Mouse (Mus musculus) midbrain, embryonic 12.5 days (tissue): ENCODE measurements at regions not wholly inside any gene's neighbourhood (a gene's known extent, or its start where the extent isn't known, plus 50 kb on each side); places are given as distances from the start of the nearest gene placed in this dataset.

ENCODE experiments used
- ATAC-seq: fragments of 200-750 bp; cut with Nextera tagmentation; 2 replicates; pipeline ENCODE4 v1.8.0; 2017; ENCODE audit warnings: low read depth, moderate TSS enrichment, moderate library complexity; ENCODE audit not compliant: low FRiP score
- H3K27ac ChIP-seq: fragments of 300-500 bp; sonication (generic); replicated peaks from 2 replicates; pipeline ENCODE4 v1.5.1; 2016; ENCODE audit warnings: mild to moderate bottlenecking
- H3K27me3 ChIP-seq: fragments of 300-500 bp; sonication (generic); 2 replicates; pipeline ENCODE4 v1.6.1; 2016; ENCODE audit warnings: mild to moderate bottlenecking
- H3K36me3 ChIP-seq: fragments of 300-500 bp; sonication (generic); 2 replicates; pipeline ENCODE4 v1.6.1; 2016
- H3K4me1 ChIP-seq: fragments of 300-500 bp; sonication (generic); 2 replicates; pipeline ENCODE4 v1.6.1; 2016
- H3K4me2 ChIP-seq: fragments of 300-500 bp; sonication (generic); replicated peaks from 2 replicates; pipeline ENCODE4 v1.6.1; 2016; ENCODE audit warnings: mild to moderate bottlenecking, moderate library complexity
- H3K4me3 ChIP-seq: fragments of 300-500 bp; sonication (generic); 2 replicates; pipeline ENCODE4 v1.5.1; 2016; ENCODE audit warnings: mild to moderate bottlenecking
- H3K9ac ChIP-seq: fragments of 300-500 bp; sonication (generic); replicated peaks from 2 replicates; pipeline ENCODE4 v1.6.1; 2016; ENCODE audit warnings: mild to moderate bottlenecking, moderate library complexity
- H3K9me3 ChIP-seq: fragments of 300-500 bp; sonication (generic); 2 replicates; pipeline ENCODE4 v1.6.1; 2016; ENCODE audit warnings: mild to moderate bottlenecking
- WGBS: fragments of 180-500 bp; shearing (Covaris S2); methylation state at CpG from one replicate; pipeline ENCODE4 v1.1.7; 2016; 5-methylcytosine and 5-hydroxymethylcytosine counted together

DNA sequence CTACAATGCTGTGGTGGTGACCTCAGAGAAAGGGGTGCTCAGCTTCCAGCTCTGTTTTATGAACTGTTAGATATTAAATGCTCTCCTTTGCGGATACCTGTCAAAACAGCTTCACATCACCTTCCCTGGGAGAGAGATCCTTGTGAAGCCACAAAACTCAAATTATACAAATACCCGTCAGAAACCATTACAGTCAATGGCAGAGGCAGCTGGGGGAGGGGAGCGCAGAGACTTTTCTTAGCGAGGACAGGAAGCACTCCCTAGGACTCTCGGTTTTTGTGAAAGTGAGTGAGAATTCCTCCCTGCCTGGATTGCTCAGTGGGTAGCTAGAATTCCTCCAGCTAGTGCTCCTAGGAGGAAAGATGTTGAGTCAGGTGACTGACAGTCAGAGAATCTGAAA lies 161.0 kb downstream of the Bmp7 start:
- Histone ChIP-seq H3K27me3 (peaks cover 60% of the 10 kb centered on the region), H3K4me3 (no peak overlapping the region), H3K36me3 (no peaks in the 10 kb centered on the region), H3K27ac (no peak overlapping the region), H3K9me3 (peaks cover 10% of the 10 kb centered on the region), H3K4me1 (peaks cover 8% of the 10 kb centered on the region; the same call in 1 of the 2 replicates), H3K4me2 (no peak overlapping the region), H3K9ac (no peak overlapping the region)
- no peak for ATAC-seq
- 20% methylated on average over 5 of the region's 5 CpGs for WGBS

DNA sequence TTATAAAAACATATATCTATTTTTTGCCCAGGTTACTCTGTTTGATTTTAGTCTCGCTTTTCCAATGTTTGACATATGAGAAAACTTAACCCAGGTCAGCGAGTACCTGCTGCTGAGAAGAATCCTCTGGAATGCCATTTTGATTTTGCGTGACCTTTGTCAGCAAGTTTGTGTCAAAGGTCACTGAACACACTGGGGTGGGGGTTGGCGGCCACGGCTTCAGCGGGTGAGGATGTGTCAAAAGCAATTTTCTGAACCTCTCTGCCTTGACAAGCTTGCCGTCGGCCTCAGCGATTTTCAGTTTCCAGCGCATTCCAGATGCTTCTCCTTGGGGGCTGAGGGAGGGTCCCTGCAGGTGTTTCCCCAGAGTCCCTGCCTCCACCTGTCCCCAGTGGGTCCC lies 157.4 kb downstream of the Bmp7 start:
- peaks cover 67% of the 10 kb centered on the region for H3K27me3 ChIP-seq
- 47% methylated on average over 10 of the region's 10 CpGs for WGBS
- H3K4me3 ChIP-seq: no peak overlapping the region
- H3K27ac ChIP-seq: no peak overlapping the region
- H3K4me1 ChIP-seq: peaks cover 8% of the 10 kb centered on the region; the same call in 1 of the 2 replicates
- ATAC-seq: no peak
- H3K9ac ChIP-seq: no peak overlapping the region
- no peaks in the 10 kb centered on the region for H3K36me3 ChIP-seq
- peaks cover 10% of the 10 kb centered on the region for H3K9me3 ChIP-seq
- H3K4me2 ChIP-seq: no peak overlapping the region

DNA sequence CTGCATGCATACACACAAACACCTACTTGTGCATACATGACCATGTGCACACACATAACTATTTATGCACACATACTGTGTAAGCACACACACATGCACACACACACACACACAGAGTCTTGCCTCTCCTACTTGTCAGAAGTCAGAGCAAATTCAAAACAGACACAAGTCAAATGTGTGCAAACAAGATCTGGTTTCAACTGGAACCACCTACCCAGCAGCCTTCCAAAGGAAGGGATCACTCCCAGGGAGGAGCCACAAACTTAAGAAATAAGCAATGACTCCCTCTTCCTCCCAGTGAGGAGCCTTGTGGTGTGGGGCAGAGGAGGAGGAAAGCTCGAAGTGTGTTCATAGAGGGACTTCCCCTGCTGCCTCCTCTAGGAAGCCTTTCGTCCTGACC lies 153.8 kb downstream of the Bmp7 start:
- Histone ChIP-seq H3K9ac (no peak overlapping the region), H3K4me2 (no peak overlapping the region), H3K4me1 (peaks cover 12% of the 10 kb centered on the region), H3K4me3 (no peak overlapping the region), H3K27ac (no peak overlapping the region), H3K27me3 (peaks cover 68% of the 10 kb centered on the region), H3K9me3 (peaks cover 7% of the 10 kb centered on the region), H3K36me3 (no peaks in the 10 kb centered on the region)
- no peak for ATAC-seq
- WGBS: 60% methylated on average over 2 of the region's 2 CpGs

DNA sequence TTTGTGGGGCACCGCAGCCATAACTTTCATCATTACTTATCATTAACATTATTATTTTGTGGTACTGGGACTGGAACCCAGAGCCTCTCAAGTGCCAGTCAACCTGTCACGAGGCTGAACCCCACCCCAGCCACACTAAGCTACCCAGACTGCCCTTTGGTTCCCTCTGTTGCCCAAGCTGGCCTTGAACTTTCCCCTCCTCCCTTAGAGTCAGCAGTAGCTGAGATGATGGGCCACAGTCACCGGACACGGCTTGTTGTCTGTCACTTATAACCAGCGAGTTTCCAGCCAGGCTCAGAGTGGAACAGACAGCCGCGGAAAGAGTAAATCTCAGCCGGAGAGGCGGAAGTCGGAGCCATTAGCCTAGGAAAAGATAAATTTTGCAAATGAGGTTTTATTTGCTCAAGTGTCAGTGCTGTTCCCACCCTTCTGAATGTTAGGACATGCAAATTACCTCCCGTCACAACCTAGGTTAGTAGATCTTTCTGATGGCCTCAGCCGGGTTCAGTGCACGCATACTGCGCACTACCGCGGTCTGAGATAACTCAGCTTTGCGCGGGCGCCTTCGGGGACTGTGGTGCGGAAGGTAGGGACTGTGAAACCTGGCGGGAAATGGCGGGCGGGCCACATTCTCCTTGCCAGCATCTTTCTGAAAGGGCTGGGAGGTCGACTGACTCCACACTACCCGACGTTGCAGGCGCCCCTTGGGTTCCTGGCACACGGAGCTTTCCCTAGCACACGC lies 152.7 kb downstream of the Bmp7 start:
- no peaks in the 10 kb centered on the region for H3K36me3 ChIP-seq
- no peak overlapping the region for H3K27ac ChIP-seq
- H3K27me3 ChIP-seq: peaks cover 75% of the 10 kb centered on the region
- 33% methylated on average over 30 of the region's 30 CpGs for WGBS
- peaks cover 13% of the 10 kb centered on the region for H3K4me1 ChIP-seq
- H3K4me2 ChIP-seq: peak overlapping the region; percentile 32
- H3K9me3 ChIP-seq: peaks cover 7% of the 10 kb centered on the region
- no peak overlapping the region for H3K9ac ChIP-seq
- peak overlapping the region; percentile 12 for H3K4me3 ChIP-seq
- ATAC-seq: no peak

DNA sequence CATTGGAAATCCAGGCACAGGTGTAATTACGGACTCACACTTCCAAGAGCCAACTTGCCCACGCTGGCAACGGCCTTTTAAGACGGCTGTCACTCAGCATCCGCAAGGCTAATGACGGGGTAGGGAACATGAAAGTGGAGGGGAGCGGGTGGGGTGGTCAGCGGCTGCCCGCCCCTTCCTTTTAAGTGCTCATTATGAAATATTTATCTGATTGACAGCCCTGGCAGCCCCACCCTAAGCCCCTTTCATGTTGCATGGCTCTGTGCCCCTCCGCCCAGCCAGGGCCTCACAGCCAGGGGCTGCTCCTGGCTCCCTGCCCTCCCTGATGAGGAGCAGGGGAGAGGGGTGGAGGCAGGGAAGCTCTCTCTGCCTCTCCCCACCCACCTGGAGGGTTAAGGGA lies 150.9 kb downstream of the Bmp7 start:
- no peak for ATAC-seq

DNA sequence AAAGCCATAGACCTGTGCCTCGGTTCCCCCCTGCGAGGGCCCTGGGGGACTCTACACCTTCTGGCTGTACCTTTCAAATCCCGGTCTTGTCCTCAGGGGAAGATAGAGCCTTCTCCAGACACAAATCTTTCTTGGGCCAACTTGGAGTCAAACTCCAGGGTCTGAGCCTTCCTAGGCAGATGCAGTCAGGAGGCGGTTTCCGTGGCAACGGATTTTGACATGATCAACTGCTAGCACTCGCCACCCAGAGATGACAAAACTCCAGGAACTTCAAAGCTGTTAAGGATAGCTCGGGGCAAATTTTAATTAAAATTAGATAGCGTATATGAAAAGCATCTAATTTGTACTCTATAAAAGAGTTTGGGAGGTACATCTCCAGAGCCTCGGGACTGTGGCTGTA lies 147.6 kb downstream of the Bmp7 start:
- H3K9ac ChIP-seq: no peak overlapping the region
- no peak overlapping the region for H3K27ac ChIP-seq
- H3K4me1 ChIP-seq: peaks cover 17% of the 10 kb centered on the region
- no peak overlapping the region for H3K4me2 ChIP-seq
- no peaks in the 10 kb centered on the region for H3K36me3 ChIP-seq
- WGBS: 59% methylated on average over 10 of the region's 10 CpGs
- H3K4me3 ChIP-seq: no peak overlapping the region
- no peak for ATAC-seq
- H3K9me3 ChIP-seq: no peaks in the 10 kb centered on the region
- peaks cover 89% of the 10 kb centered on the region for H3K27me3 ChIP-seq

More for the DNA sequence above, 150.9 kb downstream of the Bmp7 start:
- Histone ChIP-seq H3K4me3 (no peak overlapping the region), H3K9ac (no peak overlapping the region), H3K36me3 (no peaks in the 10 kb centered on the region), H3K9me3 (no peaks in the 10 kb centered on the region), H3K4me1 (peaks cover 17% of the 10 kb centered on the region), H3K27me3 (peaks cover 89% of the 10 kb centered on the region), H3K27ac (no peak overlapping the region), H3K4me2 (no peak overlapping the region)
- 20% methylated on average over 10 of the region's 10 CpGs for WGBS

DNA sequence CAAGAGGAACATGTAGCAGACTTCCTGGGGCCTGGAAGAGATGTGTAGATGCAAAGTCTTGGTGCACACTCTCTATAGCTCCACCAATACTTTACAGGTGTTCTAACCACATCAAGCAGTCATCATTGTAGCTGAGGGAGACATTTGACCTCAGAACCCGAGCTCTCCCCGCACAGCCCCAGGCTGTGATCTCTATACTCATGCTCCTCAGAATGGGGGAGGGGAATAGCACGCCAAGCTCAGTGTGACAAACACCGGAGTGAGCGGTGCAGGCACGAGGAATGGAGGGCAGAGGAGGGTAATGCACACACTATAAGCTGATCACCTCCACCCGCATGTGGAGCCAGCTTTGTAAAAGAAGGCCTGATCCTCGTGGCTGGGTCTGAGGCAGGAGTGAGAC lies 146.1 kb downstream of the Bmp7 start:
- H3K9ac ChIP-seq: no peak overlapping the region
- WGBS: 76% methylated on average over 8 of the region's 8 CpGs
- H3K4me1 ChIP-seq: peaks cover 14% of the 10 kb centered on the region
- H3K27me3 ChIP-seq: peaks cover 91% of the 10 kb centered on the region
- H3K4me2 ChIP-seq: no peak overlapping the region
- no peaks in the 10 kb centered on the region for H3K9me3 ChIP-seq
- H3K27ac ChIP-seq: no peak overlapping the region
- no peak overlapping the region for H3K4me3 ChIP-seq
- ATAC-seq: no peak
- no peaks in the 10 kb centered on the region for H3K36me3 ChIP-seq

DNA sequence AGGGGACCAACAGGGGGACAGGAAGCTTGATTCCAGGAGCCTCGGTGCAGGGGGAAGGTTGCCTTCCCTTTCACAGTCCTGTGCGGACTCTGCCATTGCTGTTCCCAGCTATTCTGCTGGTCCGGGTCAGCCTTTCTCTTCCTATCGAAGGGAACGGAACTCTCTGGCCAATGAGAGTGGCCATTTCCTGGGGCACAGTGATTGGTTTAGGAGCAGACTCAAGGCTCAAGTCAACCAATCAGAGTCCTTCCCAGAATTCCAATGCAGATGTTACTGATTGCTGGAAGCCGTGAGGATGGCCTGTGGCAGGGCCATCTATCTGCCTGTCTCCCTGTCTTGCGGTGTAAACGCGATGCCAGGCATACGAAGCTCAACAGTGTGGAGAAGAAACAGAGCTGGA lies 145.3 kb downstream of the Bmp7 start:
- no peak for ATAC-seq
- Histone ChIP-seq H3K27ac (no peak overlapping the region), H3K4me2 (no peak overlapping the region), H3K9ac (no peak overlapping the region), H3K4me3 (no peak overlapping the region), H3K9me3 (no peaks in the 10 kb centered on the region), H3K36me3 (no peaks in the 10 kb centered on the region), H3K27me3 (peaks cover 89% of the 10 kb centered on the region), H3K4me1 (peaks cover 11% of the 10 kb centered on the region)
- WGBS: 83% methylated on average over 10 of the region's 10 CpGs

DNA sequence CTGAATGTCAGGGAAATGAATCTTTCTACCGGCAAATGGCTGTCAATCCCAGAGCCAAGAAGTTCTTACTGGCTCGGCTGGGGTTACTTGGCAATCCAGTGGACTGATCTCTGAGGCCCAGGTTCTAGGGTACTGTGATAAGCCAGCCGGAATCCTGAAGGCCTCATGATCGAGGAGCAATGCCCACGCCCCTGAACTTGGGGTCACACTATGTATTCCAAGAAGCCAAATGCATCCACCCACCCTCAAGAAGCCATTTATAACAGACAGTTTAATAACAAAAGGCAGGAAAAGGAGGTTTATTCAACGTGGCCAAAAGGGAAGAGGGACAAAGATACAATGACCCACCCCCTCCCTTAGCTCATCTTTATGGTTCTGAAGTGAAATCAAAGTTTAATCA lies 144.0 kb downstream of the Bmp7 start:
- Histone ChIP-seq H3K9ac (no peak overlapping the region), H3K9me3 (no peaks in the 10 kb centered on the region), H3K27me3 (peaks cover 89% of the 10 kb centered on the region), H3K27ac (no peak overlapping the region), H3K36me3 (no peaks in the 10 kb centered on the region), H3K4me3 (no peak overlapping the region), H3K4me1 (peaks cover 20% of the 10 kb centered on the region; the same call in 1 of the 2 replicates), H3K4me2 (no peak overlapping the region)
- no peak for ATAC-seq
- WGBS: 78% methylated on average over 6 of the region's 6 CpGs

DNA sequence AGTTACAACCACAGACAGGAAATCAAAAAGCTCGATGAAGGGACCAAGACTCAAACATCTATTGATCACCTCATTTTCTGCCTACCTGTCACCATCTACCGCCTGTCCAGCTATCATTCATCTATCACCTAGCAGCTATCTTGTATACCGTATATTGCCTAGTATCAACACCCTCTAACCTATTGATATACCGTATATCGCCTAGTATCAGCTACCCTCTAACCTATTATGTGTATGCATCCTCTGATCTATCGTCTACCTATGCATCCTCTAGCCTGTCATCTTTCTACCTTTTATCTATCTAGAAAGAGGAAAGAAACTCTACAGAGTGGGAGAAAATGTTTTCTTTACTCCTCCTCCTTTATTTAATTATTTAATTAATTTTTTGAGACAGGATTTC lies 143.2 kb downstream of the Bmp7 start:
- Histone ChIP-seq H3K36me3 (no peaks in the 10 kb centered on the region), H3K4me3 (no peak overlapping the region), H3K4me1 (peaks cover 20% of the 10 kb centered on the region; the same call in 1 of the 2 replicates), H3K4me2 (no peak overlapping the region), H3K27ac (no peak overlapping the region), H3K9me3 (no peaks in the 10 kb centered on the region), H3K27me3 (peaks cover 90% of the 10 kb centered on the region), H3K9ac (no peak overlapping the region)
- 27% methylated on average over 6 of the region's 6 CpGs for WGBS
- no peak for ATAC-seq

DNA sequence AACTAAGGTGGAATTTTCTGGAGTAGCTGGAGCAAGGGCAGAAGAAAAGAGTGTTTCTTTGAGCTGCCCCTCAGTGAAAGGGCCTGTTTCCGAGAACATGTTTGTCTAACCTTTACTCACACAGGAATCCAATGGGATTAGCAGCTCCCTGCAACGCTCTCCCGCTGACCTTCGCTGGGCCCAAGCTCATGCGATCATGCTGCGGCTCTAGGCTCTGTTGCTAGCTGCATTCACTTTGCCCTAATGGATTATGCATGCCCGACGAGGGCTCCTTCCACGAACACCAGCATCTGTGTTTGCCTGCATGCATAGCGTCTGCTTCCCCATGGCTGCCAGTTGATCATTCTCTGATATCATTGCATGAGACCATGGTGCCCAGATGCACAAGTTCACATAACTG lies 140.2 kb downstream of the Bmp7 start:
- H3K27me3 ChIP-seq: peaks cover 87% of the 10 kb centered on the region
- H3K4me1 ChIP-seq: peaks cover 15% of the 10 kb centered on the region; the same call in 1 of the 2 replicates
- H3K36me3 ChIP-seq: no peaks in the 10 kb centered on the region
- H3K27ac ChIP-seq: no peak overlapping the region; the same call in 1 of the 2 replicates
- WGBS: 7% methylated on average over 10 of the region's 10 CpGs
- ATAC-seq: peak; percentile 46; the same call in 1 of the 2 replicates
- no peak overlapping the region for H3K4me2 ChIP-seq
- H3K9ac ChIP-seq: no peak overlapping the region
- no peak overlapping the region for H3K4me3 ChIP-seq
- H3K9me3 ChIP-seq: peaks cover 8% of the 10 kb centered on the region

DNA sequence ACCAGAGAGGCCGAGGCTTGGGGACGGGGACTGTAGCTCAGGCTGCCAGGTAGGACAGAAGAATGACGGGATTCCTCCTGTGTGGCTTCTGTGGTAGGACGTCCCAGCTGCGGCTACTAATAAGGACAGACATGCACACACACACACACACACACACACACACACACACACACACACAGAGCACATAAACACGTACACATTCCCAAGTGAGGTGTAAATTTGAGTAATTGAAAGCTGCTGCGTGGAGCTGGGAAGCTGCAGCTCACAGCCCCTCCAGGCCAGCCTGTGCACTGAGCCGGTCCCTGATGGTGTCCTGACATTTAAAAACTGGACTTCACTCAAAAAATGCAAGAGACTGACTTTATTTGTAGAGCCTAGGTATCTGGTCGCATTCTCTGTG lies 139.3 kb downstream of the Bmp7 start:
- Histone ChIP-seq H3K4me1 (peaks cover 15% of the 10 kb centered on the region; the same call in 1 of the 2 replicates), H3K9me3 (peaks cover 8% of the 10 kb centered on the region), H3K9ac (no peak overlapping the region), H3K4me3 (no peak overlapping the region), H3K4me2 (no peak overlapping the region), H3K36me3 (no peaks in the 10 kb centered on the region), H3K27ac (no peak overlapping the region), H3K27me3 (peaks cover 86% of the 10 kb centered on the region)
- 52% methylated on average over 9 of the region's 9 CpGs for WGBS
- ATAC-seq: no peak

DNA sequence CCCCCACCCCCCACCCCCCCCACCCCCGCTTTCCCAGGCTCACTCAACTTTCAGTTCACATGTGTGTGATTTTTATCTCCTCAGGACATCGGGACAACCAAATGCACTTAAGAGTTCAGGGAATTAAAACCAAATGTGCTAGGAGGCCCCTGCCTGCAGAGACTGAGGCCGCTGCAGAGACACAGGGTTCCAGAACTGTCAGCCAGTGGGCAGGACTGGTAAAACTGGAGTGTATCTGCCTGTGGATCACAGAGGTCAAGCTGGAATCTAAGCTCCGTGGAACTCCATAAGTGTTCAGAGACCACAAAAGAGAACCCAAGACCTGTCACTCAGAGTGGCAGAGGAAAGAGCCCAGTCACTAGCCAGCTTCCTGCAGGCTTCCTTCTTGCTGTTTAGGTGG lies 138.3 kb downstream of the Bmp7 start:
- H3K36me3 ChIP-seq: no peaks in the 10 kb centered on the region
- no peak overlapping the region for H3K4me3 ChIP-seq
- peaks cover 82% of the 10 kb centered on the region for H3K27me3 ChIP-seq
- H3K9ac ChIP-seq: no peak overlapping the region
- peaks cover 15% of the 10 kb centered on the region; the same call in 1 of the 2 replicates for H3K4me1 ChIP-seq
- WGBS: 61% methylated on average over 4 of the region's 4 CpGs
- H3K9me3 ChIP-seq: peaks cover 8% of the 10 kb centered on the region
- no peak for ATAC-seq
- no peak overlapping the region for H3K27ac ChIP-seq
- H3K4me2 ChIP-seq: no peak overlapping the region
